Mouse (Mus musculus): ENCODE results near the gene Pcyt1a. TPM values are rescaled to one million over a fixed set of nuclear protein-coding genes. Genes with fewer than 3 reads are reported as not detected.

Gene Pcyt1a
- total and polyA plus RNA-seq, 3 experiments, result 50.2 to 104 (median 101) TPM

DNA sequence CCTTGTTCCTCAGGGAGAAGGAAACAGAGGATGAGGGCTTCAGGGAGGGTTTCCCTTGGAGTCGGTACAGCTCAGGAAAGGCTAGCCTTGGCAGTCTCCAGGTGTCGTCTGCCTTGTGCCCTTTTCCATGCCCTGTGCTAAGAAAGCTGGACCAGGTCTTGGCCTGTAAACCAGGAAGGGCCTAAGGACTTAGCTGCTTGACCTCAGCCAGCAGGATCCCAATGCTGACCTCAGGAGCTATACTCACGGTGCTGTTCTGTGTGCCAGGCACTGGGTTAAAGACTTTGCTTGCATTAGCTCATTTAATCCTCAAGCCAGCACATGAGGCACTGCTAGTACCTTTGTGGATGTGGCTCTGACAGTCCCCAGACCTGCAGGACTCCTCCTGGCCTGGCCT lies 80.6 kb downstream of the Pcyt1a start:
- TF ChIP-seq GATA1 (IDR thresholded peaks at IDR 0.05; ENCODE audit: borderline replicate concordance, low read length) (no peak), POLR2AphosphoS5 (IDR thresholded peaks at IDR 0.05; ENCODE audit: insufficient replicate concordance, low read depth, low read length) (no peak), CTCF (IDR thresholded peaks at IDR 0.05; ENCODE audit: low read depth, low read length) (no peak), GATA2 (IDR thresholded peaks at IDR 0.05; ENCODE audit: borderline replicate concordance, low read depth, low read length) (no peak), TAL1 (conservative IDR thresholded peaks at IDR 0.05; ENCODE audit: low read depth, low read length) (no peak)
- Histone ChIP-seq H3K4me3 (ENCODE audit: low read depth, low read length) (peak overlapping the region; percentile 54; the same call in 1 of the 2 replicates), H3K27me3 (ENCODE audit: insufficient read depth, low read length) (no peaks in the 10 kb centered on the region), H3K36me3 (replicated peaks) (no peaks in the 10 kb centered on the region), H3K4me1 (ENCODE audit: insufficient read depth, low read depth, low read length) (peaks cover 98% of the 10 kb centered on the region), H3K9me3 (replicated peaks) (peaks cover 3% of the 10 kb centered on the region; the same call in 1 of the 2 replicates)
- no peak for DNase-seq (ENCODE audit: low spot score)
- no peak for ATAC-seq (ENCODE audit: extremely low read depth, insufficient number of reproducible peaks, low FRiP score, poor library complexity, severe bottlenecking)

DNA sequence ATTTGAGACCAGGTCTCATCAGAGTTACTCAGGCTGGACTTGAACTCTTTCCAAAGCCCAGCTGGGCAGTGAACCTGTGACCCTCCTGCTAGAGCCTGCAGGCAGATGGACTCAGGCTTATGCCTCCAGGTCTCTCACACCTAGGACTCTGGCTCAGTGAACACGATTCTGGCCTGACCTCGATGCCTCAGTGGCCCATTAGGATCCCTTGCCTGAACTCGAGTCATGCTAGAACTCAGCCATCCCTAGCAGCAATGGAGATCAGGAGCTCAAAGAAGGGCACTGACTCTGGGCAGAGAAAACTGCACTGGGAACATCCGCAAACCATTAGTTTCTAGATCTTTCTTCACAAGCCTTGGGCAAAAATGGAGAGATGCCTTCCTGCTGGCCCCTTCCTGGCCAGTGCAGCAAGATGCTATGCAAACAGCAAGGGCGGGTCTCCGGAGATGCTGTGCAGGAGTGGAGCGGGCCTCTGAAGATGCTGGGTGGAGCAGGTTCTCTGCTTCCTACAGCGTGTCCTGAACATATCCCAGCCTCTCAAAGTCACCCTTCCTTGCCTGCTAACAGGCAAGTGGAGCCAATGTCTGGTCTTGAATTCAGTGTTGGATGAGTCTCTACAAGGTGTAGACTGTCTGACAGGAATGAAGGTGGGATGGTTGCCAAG lies 81.2 kb downstream of the Pcyt1a start:
- no peaks in the 10 kb centered on the region for H3K27me3 ChIP-seq (ENCODE audit: insufficient read depth, low read length)
- H3K4me3 ChIP-seq (ENCODE audit: low read depth, low read length), result no peak overlapping the region; the same call in 1 of the 2 replicates
- no peak for ATAC-seq (ENCODE audit: extremely low read depth, insufficient number of reproducible peaks, low FRiP score, poor library complexity, severe bottlenecking)
- peaks cover 98% of the 10 kb centered on the region for H3K4me1 ChIP-seq (ENCODE audit: insufficient read depth, low read depth, low read length)
- H3K36me3 ChIP-seq (replicated peaks), result no peaks in the 10 kb centered on the region
- H3K9me3 ChIP-seq (replicated peaks), result peaks cover 3% of the 10 kb centered on the region; the same call in 1 of the 2 replicates
- no peak for DNase-seq (ENCODE audit: low spot score)
- TF ChIP-seq TAL1 (conservative IDR thresholded peaks at IDR 0.05; ENCODE audit: low read depth, low read length) (no peak), POLR2AphosphoS5 (IDR thresholded peaks at IDR 0.05; ENCODE audit: insufficient replicate concordance, low read depth, low read length) (no peak), GATA2 (IDR thresholded peaks at IDR 0.05; ENCODE audit: borderline replicate concordance, low read depth, low read length) (no peak), GATA1 (IDR thresholded peaks at IDR 0.05; ENCODE audit: borderline replicate concordance, low read length) (no peak), CTCF (IDR thresholded peaks at IDR 0.05; ENCODE audit: low read depth, low read length) (no peak)

DNA sequence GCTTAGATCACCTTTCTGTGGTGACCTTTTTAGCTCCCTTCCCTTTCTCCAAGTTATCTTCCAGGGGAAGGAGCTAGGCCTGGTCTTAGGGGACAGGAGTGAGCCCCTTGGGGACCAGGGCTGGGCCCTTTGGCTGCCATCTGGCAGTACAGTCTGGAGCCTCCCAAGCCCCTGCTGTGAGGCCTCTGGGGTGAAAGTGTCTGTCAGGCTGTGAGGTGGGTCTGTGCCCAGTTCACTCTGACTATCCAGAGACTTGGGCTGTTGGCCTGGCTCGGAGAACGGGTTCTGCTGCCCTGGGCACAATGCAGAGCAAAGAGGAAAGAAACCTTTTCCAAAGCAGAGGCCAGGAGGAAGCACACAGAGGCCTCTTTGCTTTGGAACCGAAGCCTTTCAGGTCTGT lies 82.2 kb downstream of the Pcyt1a start:
- TF ChIP-seq GATA2 (IDR thresholded peaks at IDR 0.05; ENCODE audit: borderline replicate concordance, low read depth, low read length), result no peak
- no peak for TF ChIP-seq GATA1 (IDR thresholded peaks at IDR 0.05; ENCODE audit: borderline replicate concordance, low read length)
- TF ChIP-seq CTCF (IDR thresholded peaks at IDR 0.05; ENCODE audit: low read depth, low read length), result no peak
- no peak for TF ChIP-seq POLR2AphosphoS5 (IDR thresholded peaks at IDR 0.05; ENCODE audit: insufficient replicate concordance, low read depth, low read length)
- no peak for TF ChIP-seq TAL1 (conservative IDR thresholded peaks at IDR 0.05; ENCODE audit: low read depth, low read length)
- Histone ChIP-seq H3K27me3 (ENCODE audit: insufficient read depth, low read length) (no peaks in the 10 kb centered on the region), H3K36me3 (replicated peaks) (no peaks in the 10 kb centered on the region), H3K9me3 (replicated peaks) (peaks cover 3% of the 10 kb centered on the region; the same call in 1 of the 2 replicates), H3K4me3 (ENCODE audit: low read depth, low read length) (no peak overlapping the region; the same call in 1 of the 2 replicates), H3K4me1 (ENCODE audit: insufficient read depth, low read depth, low read length) (peaks cover 98% of the 10 kb centered on the region)
- DNase-seq (ENCODE audit: low spot score), result no peak
- no peak for ATAC-seq (ENCODE audit: extremely low read depth, insufficient number of reproducible peaks, low FRiP score, poor library complexity, severe bottlenecking)

DNA sequence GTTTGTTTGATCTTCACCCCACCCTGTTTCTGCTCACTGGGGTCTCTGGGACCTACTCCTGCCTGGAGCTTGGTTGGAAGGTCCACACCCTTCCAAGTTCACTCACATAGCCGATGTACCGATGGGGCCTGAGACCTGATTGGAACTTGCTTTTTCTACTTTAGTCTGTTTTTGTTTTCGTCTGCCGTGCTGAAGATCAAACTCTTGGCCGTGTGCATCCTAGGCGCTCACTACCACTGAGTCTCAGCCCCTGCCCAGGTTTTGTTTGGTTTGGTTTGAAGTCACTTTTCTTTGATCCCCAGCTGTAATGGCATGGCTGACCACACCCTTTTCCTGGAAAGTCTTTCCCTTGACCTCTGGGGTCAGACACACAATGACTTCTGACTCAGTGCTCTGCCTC lies 82.7 kb downstream of the Pcyt1a start:
- H3K4me3 ChIP-seq (ENCODE audit: low read depth, low read length), result no peak overlapping the region
- peaks cover 98% of the 10 kb centered on the region for H3K4me1 ChIP-seq (ENCODE audit: insufficient read depth, low read depth, low read length)
- no peaks in the 10 kb centered on the region for H3K36me3 ChIP-seq (replicated peaks)
- peaks cover 3% of the 10 kb centered on the region; the same call in 1 of the 2 replicates for H3K9me3 ChIP-seq (replicated peaks)
- no peak for TF ChIP-seq GATA1 (IDR thresholded peaks at IDR 0.05; ENCODE audit: borderline replicate concordance, low read length)
- TF ChIP-seq TAL1 (conservative IDR thresholded peaks at IDR 0.05; ENCODE audit: low read depth, low read length), result no peak
- ATAC-seq (ENCODE audit: extremely low read depth, insufficient number of reproducible peaks, low FRiP score, poor library complexity, severe bottlenecking), result no peak
- DNase-seq (ENCODE audit: low spot score), result no peak
- H3K27me3 ChIP-seq (ENCODE audit: insufficient read depth, low read length), result no peaks in the 10 kb centered on the region

DNA sequence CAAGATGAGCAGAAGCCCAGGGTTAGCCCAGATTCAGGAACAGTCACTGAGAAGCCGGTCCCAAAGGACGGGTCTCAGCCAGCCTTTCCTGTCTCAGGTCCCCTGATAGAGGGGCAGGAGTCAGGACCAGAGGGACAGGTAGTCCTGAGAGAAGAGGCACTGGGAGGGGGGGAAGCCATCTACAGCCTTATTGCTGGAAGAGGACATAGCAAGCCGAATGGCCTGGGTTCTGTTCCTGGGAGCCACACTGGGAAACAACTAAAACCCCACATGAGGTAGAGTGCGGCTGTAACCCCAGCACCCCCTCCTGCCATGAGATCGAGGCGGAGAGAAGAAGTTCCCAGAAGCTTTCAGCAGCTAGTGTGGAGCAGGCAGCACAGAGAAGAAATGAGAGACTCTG lies 83.2 kb downstream of the Pcyt1a start:
- H3K4me1 ChIP-seq (ENCODE audit: insufficient read depth, low read depth, low read length), result peaks cover 98% of the 10 kb centered on the region
- H3K36me3 ChIP-seq (replicated peaks), result no peaks in the 10 kb centered on the region
- no peak for TF ChIP-seq POLR2AphosphoS5 (IDR thresholded peaks at IDR 0.05; ENCODE audit: insufficient replicate concordance, low read depth, low read length)
- H3K27me3 ChIP-seq (ENCODE audit: insufficient read depth, low read length), result no peaks in the 10 kb centered on the region
- ATAC-seq (ENCODE audit: extremely low read depth, insufficient number of reproducible peaks, low FRiP score, poor library complexity, severe bottlenecking) (no peak), DNase-seq (ENCODE audit: low spot score) (no peak)
- H3K9me3 ChIP-seq (replicated peaks), result peaks cover 3% of the 10 kb centered on the region; the same call in 1 of the 2 replicates
- H3K4me3 ChIP-seq (ENCODE audit: low read depth, low read length), result no peak overlapping the region

DNA sequence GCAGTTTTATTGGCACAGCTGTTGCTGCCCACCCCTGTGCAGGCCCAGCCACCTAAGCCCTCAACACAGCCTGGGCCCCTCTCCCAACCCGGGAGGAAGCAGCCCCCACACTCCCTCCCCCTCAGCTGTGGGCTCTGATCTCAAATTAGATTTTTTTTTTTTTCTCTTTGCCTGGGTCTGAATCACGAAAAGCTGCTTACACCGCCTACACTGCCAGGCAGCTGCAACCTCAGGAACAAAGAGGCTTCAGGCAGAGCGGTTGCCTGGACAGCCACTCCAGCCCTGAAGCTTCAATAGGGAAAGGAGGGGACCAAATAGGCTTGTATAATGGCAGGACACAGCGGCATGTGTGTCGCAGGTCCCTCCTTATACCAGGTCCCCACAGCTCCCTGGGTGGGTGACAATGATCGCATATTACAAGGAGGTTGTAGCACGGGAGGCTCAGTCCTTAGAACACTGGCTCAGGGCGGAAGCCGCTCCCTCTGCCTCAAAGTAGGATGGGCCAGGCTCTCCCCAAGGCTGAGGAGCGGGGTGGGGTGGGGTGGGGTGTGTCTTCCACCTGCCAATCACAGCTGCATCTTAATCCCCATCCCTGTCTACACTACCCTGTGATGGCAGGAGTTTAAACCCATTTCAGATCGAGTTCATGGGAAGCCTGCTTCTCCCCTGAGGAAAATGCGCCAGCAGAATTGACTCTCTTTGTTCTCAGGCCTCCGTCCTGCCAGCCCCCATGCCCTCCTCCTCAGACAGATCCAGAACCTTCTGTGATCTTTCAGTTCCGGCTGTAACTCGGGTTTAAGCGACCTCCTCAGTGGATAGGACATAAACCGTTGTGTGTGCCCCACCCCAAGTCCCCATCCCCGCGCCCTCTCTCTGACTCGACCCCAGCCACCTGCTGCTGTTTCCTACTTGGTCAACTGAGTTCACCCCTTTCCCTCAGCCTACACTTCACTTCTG lies 85.6 kb downstream of the Pcyt1a start:
- peak; percentile 46; the same call in 1 of the 2 replicates for ATAC-seq (ENCODE audit: extremely low read depth, insufficient number of reproducible peaks, low FRiP score, poor library complexity, severe bottlenecking)

More for the DNA sequence above, 85.6 kb downstream of the Pcyt1a start:
- Histone ChIP-seq H3K9me3 (replicated peaks) (peaks cover 3% of the 10 kb centered on the region; the same call in 1 of the 2 replicates), H3K4me1 (ENCODE audit: insufficient read depth, low read depth, low read length) (peaks cover 99% of the 10 kb centered on the region), H3K36me3 (replicated peaks) (no peaks in the 10 kb centered on the region), H3K4me3 (ENCODE audit: low read depth, low read length) (peak overlapping the region; percentile 60; the same call in 1 of the 2 replicates), H3K27me3 (ENCODE audit: insufficient read depth, low read length) (no peaks in the 10 kb centered on the region)
- DNase-seq (ENCODE audit: low spot score), result peak; percentile 72
- TF ChIP-seq CTCF (IDR thresholded peaks at IDR 0.05; ENCODE audit: low read depth, low read length) (no peak), TAL1 (conservative IDR thresholded peaks at IDR 0.05; ENCODE audit: low read depth, low read length) (no peak), GATA2 (IDR thresholded peaks at IDR 0.05; ENCODE audit: borderline replicate concordance, low read depth, low read length) (no peak), GATA1 (IDR thresholded peaks at IDR 0.05; ENCODE audit: borderline replicate concordance, low read length) (no peak), POLR2AphosphoS5 (IDR thresholded peaks at IDR 0.05; ENCODE audit: insufficient replicate concordance, low read depth, low read length) (no peak)

Measured in G1E (cell line).